Mouse (Mus musculus) thymus, adult 2 months (tissue): Measurements from ENCODE around the gene Atg101.

Source experiments
- CTCF ChIP-seq: fragments of 200-500 bp; IDR thresholded peaks from 2 replicates; pipeline ENCODE4 v1.5.1; 2012; ENCODE audit warnings: mild to moderate bottlenecking, control low read depth, low read length, moderate library complexity, borderline replicate concordance; ENCODE audit not compliant: control insufficient read depth, poor library complexity, insufficient read depth; ENCODE audit errors: extremely low read depth
- POLR2A ChIP-seq: fragments of 200-500 bp; IDR thresholded peaks from 2 replicates; pipeline ENCODE4 v1.6.1; 2012; ENCODE audit warnings: mild to moderate bottlenecking, low read length, control low read depth, moderate library complexity; ENCODE audit not compliant: control insufficient read depth, poor library complexity, insufficient read depth; ENCODE audit errors: extremely low read depth

GRCm38 (mm10) chr15:101296091-101296490 lies 12.0 kb downstream of the Atg101 start:
- TF ChIP-seq CTCF (no peak), POLR2A (no peak)
